Mouse (Mus musculus) embryonic facial prominence, embryonic 11.5 days (tissue): ENCODE measurements around the gene Fhl3. TPM values are rescaled to one million over a fixed set of nuclear protein-coding genes. Genes with fewer than 3 reads are reported as not detected.

ENCODE experiments used
- microRNA counts: library from miRNA; unstranded; fragments of <30 nt; microRNA quantifications from one replicate; lab custom pipeline; 2016
- microRNA-seq: library from miRNA; unstranded; fragments of <30 nt; microRNA quantifications from one replicate; pipeline ENCODE4, GENCODE M21; 2016; ENCODE audit warnings: borderline number of aligned reads
- polyA plus RNA-seq: library from polyadenylated mRNA; unstranded; fragments of >200 nt; fragmentation: Nextera tagmentation; extraction: Ambion mirVana; gene quantifications from 2 replicates; pipeline ENCODE4 v1.2.1, GENCODE M21; 2014

Gene Fhl3
- polyA plus RNA-seq, 1 experiment from 2014 or later, result 10.7 TPM

MicroRNAs encoded within 50 kb of the gene (microRNA counts, 519-probe panel; counts per million panel counts)
- microRNA mmu-miR-697 (lab: Ali Mortazavi, UCI) (not detected), microRNA mmu-miR-698 (lab: Ali Mortazavi, UCI) (not detected)

Small RNA genes lying within 50 kb of the gene (microRNA-seq; reads per million reads assigned to microRNA genes)
- not detected for gene Gm24721
- not detected for gene Mir697
- not detected for gene Mir698

Other genes starting within 250 kb of the Fhl3 start
- not detected in 2 replicates for gene 3100002H09Rik, start 89.9 kb upstream of the Fhl3 start, polyA plus RNA-seq
- gene Pou3f1, start 43.9 kb upstream of the Fhl3 start, polyA plus RNA-seq, result 2.1 and 3.4 TPM in 2 replicates
- 77.1 and 90.3 TPM in 2 replicates for gene Utp11, start 7.1 kb upstream of the Fhl3 start, polyA plus RNA-seq
- gene Sf3a3, start 14.1 kb downstream of the Fhl3 start, polyA plus RNA-seq, result 236 and 240 TPM in 2 replicates
- gene Inpp5b, start 41.1 kb downstream of the Fhl3 start, polyA plus RNA-seq, result 26.2 and 28.2 TPM in 2 replicates
- gene Mtf1, start 101.4 kb downstream of the Fhl3 start, polyA plus RNA-seq, result 12.3 and 12.6 TPM in 2 replicates
- gene Yrdc, start 150.0 kb downstream of the Fhl3 start, polyA plus RNA-seq, result 39.9 and 41.0 TPM in 2 replicates
- 39.8 and 43.3 TPM in 2 replicates for gene 1110065P20Rik, start 150.5 kb downstream of the Fhl3 start, polyA plus RNA-seq
- gene Maneal, start 161.5 kb downstream of the Fhl3 start, polyA plus RNA-seq, result 1.9 and 2.4 TPM in 2 replicates
- gene Epha10, start 180.2 kb downstream of the Fhl3 start, polyA plus RNA-seq, result 0.55 and 0.68 TPM in 2 replicates
- gene 9930104L06Rik, start 236.3 kb downstream of the Fhl3 start, polyA plus RNA-seq, result 3.8 and 5.5 TPM in 2 replicates
- gene Cdca8, start 238.6 kb downstream of the Fhl3 start, polyA plus RNA-seq, result 191 and 200 TPM in 2 replicates